Mouse (Mus musculus): ENCODE measurements at regions not wholly inside any gene's neighbourhood (a gene's known extent, or its start where the extent isn't known, plus 50 kb on each side); places are given as distances from the start of the nearest gene placed in this dataset.

GRCm38 (mm10) chr15:87074559-87074958 lies 469.5 kb upstream of the Fam19a5 start:
- DNase-seq (ENCODE audit: low spot score in 2 of 2), result no peak

DNA sequence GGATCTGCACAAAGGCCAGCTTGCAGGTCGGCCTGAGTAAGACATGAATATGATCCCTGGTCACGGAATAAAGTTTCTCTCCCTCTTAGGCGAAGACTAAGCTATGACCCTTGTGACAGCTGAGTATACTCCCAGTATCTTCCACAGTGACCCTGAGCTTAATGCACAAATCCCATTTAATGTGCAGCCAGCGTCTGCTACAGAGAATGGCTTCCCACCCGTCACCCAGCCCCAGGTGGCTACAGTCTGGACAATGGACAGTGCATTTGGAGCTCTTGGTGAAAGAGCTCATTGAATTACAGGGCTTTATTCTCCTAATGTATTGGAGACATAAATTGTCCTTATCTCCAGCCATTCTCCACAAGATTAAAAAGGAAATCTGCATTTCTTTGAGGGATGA lies 454.3 kb upstream of the Fam19a5 start:
- DNase-seq (ENCODE audit: low spot score in 2 of 2), result no peak

- no peak for DNase-seq (ENCODE audit: low spot score in 2 of 2)
Observed at GRCm38 (mm10) chr15:87091048-87091777, 452.9 kb upstream of the Fam19a5 start.

GRCm38 (mm10) chr15:87097206-87097605 lies 446.9 kb upstream of the Fam19a5 start:
- DNase-seq (ENCODE audit: low spot score in 2 of 2), result no peak

GRCm38 (mm10) chr15:87101146-87101545 lies 443.0 kb upstream of the Fam19a5 start:
- peak in 1 of 2 experiments; percentile 67 for DNase-seq (ENCODE audit: low spot score in 2 of 2)

GRCm38 (mm10) chr15:87102211-87102610 lies 441.9 kb upstream of the Fam19a5 start:
- DNase-seq (ENCODE audit: low spot score in 2 of 2), result no peak

GRCm38 (mm10) chr15:87105951-87106350 lies 438.1 kb upstream of the Fam19a5 start:
- DNase-seq (ENCODE audit: low spot score in 2 of 2), result peak in 1 of 2 experiments; percentile 24

DNA sequence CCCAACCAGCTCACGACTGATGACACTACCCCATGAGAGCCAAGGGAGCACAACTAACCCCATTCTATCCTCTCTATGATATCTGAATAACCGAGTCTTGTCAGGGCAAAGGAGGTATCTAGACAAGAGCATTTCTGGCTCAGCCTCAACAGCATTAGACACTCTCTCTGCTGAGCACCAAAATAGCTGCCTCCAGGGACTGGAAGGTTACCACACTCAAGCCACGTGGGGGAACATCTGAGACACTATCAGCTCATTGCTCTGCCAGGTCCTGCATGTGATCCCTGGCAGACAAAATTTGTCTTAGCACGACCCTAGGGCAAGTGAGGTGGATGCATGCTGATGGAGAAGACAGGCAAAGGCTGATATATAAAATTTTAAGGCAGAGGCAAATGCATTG lies 436.4 kb upstream of the Fam19a5 start:
- DNase-seq (ENCODE audit: low spot score in 2 of 2), result no peak

DNA sequence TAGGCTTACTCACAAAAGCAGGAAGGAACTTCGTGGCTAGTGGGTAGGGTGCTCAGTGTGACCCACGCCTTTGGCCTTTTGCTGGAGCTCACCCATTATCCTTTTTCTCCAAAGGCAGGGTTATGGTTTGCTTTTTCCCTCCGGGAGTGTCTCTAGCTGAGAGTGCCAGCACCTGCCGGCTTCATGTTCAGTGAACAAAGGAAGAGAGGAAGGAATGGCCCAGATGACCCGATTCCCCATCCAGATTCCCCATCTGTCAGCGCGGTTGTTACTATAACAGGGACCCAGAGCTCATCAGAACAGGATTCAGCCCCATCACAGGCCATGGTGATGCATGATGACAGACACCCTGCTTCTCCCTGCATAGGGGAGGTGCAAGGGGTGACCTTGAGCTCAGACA lies 435.7 kb upstream of the Fam19a5 start:
- DNase-seq (ENCODE audit: low spot score in 2 of 2), result no peak

- no peak for DNase-seq (ENCODE audit: low spot score in 2 of 2)
Observed at GRCm38 (mm10) chr15:87122656-87123055, 421.4 kb upstream of the Fam19a5 start.

DNA sequence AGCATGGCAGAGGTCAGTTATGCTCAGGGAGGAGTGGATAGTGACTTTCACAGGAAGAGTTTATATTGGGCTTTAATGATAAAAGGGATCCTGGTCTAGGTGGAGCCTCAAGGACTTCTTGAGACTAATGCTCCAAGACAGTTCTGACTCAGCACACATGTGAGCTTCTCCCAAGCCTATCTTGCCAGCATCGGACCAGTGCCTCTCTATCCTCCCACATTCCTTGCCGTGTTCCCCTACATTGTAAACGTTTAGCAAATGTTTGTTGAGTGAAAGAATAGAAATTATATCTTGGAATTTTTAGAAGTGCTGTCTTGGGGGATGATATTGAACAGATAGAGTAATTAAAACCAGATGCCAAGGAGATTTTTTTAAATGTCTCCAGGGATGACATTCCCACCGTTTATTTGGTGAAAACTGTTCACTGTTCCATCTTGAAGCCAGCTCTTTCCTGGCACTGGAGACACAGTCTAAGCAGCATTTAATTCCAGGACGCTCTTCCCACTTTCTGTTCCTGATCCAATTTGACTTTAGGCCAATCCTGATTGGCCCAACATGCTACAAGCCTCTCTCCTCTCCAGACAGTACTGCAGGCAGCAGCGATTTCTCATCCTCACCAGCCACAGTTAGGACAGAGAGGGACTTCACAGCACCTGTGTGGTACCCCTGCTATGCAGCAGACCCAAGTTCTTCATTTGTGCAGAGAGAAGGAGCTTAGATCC lies 418.5 kb upstream of the Fam19a5 start:
- DNase-seq (ENCODE audit: low spot score in 2 of 2), result peak in 1 of 2 experiments; percentile 57

DNA sequence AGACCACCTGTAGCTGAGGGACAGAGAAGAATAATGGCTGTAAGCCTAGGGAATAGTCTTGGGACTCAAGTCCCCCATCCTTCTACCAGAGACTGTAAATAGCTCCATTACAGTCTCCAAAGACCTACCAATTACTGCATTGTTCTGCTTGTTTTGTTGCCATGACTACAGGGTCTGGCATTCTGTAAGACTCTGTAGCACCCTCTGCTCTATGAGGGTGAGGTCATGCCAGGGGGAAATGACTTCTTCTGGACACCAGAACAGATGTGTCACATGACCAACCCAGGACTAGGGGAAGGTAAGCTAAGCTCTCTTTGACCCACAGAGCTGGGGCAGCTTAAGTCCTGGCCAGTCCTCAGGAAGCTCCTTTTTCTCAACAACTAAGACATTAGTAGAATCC lies 405.2 kb upstream of the Fam19a5 start:
- no peak for DNase-seq (ENCODE audit: low spot score in 2 of 2)

DNA sequence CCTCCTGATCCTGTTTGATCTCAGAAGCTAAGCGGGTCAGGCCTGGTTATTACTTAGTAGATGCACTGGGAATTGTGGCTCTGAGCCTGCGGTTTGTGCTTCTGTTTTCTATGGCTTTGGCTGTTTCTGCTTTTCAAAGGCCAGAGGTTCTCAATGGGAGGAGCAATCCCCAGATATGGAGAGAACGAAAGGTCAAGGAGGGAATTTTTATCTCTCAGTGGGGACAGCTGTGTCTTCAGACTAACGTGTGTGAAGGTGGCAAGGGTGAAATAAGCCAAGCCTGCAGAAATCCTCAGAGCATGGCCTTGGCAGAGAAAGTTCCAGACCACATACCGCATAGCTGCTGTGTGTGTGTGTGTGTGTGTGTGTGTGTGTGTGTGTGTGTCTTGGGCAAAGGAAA lies 375.0 kb upstream of the Fam19a5 start:
- DNase-seq (ENCODE audit: low spot score in 2 of 2), result no peak

GRCm38 (mm10) chr15:87170890-87171289 lies 373.2 kb upstream of the Fam19a5 start:
- DNase-seq (ENCODE audit: low spot score in 2 of 2), result no peak

DNA sequence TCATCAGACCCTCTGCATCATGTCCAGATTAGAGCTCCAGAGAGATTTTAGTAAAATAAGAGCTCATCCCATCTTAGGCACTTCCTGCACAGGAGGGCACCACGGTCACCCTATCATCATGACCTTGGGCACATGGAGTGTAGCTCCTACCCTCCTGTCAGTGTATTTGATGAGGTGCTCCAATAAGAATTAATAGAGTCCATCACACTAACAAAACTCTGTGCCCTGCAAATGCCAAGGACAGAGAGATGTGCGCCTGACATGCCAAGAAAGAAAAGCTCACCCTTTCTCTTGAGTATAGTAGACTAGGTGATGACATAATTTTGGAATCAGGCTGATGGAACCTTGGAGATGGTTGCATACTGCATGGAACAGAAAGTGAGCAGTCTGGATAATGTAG lies 371.0 kb upstream of the Fam19a5 start:
- DNase-seq (ENCODE audit: low spot score in 2 of 2), result no peak

DNA sequence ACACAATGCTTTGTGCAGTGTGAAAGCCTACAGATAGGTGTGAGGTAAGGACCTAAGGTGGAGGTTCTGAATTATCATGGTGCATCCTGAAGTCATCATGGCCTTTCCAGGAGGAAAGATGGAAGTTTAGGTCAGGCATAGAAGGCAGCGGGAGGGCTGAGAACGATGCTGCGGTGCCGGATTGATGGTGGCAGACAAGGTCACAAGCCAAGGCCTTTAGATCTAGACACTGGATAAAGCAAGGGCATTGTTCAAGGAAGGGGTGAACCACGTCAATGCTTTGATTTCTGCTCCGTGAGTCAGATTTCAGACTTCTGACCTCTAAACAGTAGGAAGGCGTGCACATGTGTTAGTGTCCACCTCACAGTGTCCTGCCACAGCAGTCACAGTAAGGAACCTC lies 365.5 kb upstream of the Fam19a5 start:
- DNase-seq (ENCODE audit: low spot score in 2 of 2), result no peak

DNA sequence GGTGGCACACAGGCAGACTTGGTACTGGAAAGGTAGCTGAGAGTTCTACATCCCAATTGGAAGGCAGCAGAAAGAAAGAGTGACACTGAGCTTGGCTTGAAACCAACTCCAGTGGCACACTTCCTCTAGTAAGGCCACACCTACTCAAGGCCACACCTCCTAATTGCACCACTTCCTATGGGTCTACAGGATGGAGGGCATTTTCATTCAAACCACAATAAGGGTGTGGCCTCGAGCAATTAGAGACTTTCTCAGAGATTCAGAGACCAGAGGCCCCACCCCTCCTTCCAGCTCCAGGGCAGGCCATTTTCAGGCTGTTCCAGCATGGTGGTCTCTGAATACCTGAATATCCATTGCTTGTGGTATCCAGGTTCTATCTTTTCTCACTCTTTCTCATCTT lies 363.3 kb upstream of the Fam19a5 start:
- DNase-seq (ENCODE audit: low spot score in 2 of 2), result no peak

GRCm38 (mm10) chr15:87184248-87184647 lies 359.9 kb upstream of the Fam19a5 start:
- no peak for DNase-seq (ENCODE audit: low spot score in 2 of 2)

GRCm38 (mm10) chr15:87188816-87189455 lies 355.2 kb upstream of the Fam19a5 start:
- no peak for DNase-seq (ENCODE audit: low spot score in 2 of 2)

DNA sequence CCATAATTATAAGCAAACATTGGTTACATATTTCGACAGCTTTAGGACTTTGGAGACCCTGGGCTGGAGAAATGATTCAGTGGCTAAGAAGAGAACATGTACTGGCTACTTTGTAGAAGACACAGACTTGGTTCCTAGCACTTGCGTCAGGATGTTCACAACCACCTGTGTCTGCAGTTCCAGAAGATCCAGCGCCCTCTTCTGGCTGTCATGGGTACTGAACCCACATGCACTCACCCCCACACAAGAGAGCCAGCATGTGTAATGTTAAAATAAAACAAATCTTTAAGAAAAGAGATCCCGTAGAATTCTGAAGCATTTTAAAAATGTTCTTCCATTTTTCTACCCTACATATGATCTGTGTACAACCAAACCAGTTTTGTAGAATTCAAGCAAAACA lies 352.2 kb upstream of the Fam19a5 start:
- no peak for DNase-seq (ENCODE audit: low spot score in 2 of 2)

DNA sequence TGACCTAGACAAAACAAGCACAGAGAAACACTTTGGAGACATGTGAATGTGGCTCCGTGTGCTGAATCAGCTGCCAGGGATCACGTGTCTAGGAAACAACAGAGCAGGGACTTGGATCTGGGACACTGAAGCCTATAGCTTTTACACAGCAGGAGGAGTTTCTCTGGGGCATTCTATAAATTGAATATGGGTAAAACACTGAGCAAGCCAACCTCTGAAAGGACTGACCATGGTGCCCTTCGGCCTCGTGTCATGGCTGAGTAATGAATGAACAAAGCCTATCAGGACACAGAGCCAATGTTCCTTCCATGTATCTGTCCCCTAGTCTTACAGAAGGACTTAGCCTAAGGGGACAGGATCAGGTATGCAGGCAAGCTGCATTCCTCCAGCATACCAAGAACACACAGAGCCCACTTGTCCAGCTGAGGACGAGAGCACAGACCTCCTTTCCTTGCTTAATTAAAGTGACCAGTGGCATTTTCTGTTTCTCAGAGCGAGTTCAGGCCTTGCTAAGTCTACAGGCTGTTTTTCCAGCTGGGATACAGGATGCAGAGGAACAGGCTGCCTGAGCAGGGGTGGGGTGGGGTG lies 347.7 kb upstream of the Fam19a5 start:
- no peak for DNase-seq (ENCODE audit: low spot score in 2 of 2)

DNA sequence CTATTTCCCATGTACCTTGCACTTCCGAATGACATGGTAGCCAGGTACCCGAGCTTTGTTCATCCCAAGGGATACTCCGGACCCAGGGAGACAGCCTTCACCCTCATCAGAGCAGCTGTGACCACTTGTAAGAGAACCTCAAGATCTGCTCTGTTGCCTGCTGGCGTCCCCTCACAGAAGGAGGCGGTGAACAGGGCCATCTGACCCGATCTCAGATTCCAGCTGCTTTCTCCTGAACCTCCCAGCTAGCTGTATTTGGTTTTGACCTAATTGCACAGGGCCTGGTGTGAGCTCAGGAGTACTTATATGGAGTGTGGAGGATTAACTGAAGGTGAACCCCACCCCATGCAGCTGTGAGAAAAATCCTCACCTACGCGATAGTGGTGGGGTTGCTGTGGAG lies 344.5 kb upstream of the Fam19a5 start:
- no peak for DNase-seq (ENCODE audit: low spot score in 2 of 2)

Data from layer of hippocampus, postnatal 14 days (tissue).